Mouse (Mus musculus): ENCODE data around the gene Tecr.

Tecr gene

DNA sequence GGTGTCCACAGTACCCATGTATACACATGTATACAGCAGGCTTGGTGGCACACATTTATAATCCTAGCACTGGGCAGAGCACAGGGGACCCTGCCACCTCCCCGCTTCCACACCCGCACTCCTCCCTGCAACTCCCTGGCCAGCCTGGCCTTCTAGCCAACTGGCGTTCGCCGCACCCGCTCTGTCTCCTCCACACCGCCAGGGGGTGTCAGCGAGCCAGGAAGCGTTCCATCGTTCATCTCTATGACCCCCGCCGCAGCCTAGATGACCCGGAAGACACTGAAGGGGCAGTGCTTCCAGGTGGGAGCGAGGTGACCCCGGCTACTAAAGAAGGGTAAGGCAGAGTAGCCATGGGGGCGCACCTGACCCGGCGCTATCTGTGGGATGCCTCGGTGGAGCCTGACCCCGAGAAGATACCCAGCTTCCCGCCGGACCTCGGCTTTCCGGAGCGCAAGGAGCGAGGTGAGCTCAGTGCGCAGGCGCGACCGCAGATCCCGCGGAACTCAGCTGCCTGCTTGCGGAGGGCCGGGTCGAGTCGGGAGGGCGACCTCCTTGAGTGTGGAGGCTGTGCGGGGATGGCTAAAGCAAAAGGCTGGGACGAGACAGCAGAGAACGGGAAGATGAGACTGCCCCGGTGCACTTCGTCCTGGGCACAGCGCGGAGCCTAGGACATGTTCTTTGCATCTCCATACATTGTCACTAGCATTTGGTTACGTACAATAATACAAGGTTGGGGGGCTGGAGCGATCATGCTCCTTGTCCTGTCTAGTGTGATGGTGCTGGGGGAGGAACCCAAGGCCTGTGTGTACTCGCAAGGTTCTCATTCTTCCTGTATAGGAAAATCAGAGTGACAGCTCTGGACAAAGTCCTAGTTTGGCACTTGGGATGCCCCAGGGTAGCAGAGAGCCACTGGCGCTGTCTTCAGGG is 41.0 kb downstream of the Tecr start, which contains the start of gene Ndufb7:
Ndufb7 (plus strand) TSS at position 203 of the 927 bp plus-strand sequence.
- DNase-seq (ENCODE audit: extremely low read depth, low read depth) = peak; percentile 64

- no peak for DNase-seq (ENCODE audit: extremely low read depth, low read depth)
Observed at GRCm38 (mm10) chr8:83565731-83566375, 41.9 kb downstream of the Tecr start.

DNA sequence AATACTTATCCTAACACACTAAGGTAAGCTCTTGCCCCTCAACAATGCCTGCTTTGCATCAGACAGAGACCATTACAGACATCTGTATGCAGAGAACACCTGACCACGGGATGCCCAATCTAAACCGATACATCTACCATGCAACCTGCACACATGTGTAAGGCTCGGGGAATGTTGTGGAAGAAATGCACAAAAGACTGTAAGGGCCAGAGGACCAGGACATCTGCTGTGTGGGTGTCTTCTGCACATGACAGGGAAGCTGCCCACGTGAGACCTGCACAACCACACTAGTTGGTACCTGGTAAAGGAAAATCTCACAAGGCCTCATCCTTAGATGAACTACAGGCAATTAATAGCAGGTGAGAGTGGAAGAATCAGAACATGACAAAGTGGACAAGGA is 44.5 kb downstream of the Tecr start:
- no peak for DNase-seq (ENCODE audit: extremely low read depth, low read depth)

DNA sequence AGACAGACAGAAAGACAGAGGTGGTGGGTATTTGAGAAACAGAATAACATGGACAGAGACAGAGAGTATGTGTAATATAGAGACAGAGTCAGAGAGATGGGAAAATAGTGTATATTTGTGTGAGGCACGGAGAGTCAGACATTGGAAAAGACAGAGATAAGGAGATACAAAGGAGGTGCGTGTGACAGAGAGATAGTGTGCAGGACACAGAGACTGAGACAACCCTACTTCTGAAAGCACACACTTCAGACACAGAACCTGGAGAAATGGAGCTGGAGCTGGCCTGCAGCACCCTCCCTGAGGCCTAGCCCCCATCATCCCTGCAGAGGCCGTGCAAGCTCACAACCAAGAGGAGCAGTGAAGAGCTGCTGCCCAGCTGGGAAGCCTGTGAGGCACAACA is 45.1 kb downstream of the Tecr start:
- no peak for DNase-seq (ENCODE audit: extremely low read depth, low read depth)

DNA sequence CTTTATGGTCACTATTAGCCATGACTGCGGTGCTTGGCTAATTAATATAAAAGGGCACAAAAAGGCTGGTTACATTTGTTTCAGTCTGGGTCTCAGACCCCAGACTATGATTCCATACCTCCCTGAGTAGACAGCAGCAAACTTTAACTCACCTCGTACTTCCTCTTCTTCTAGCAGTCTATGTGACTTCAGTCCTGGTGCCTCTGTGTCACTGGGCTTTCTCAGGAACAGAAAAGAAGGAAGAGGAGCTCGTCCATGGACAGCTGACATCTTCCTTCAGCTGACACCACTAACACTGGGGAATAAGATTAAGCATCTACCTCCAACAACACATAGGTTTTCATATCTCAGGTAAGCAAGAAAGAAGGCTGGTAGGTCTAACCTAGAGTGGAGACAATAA is 72.0 kb downstream of the Tecr start, which contains the start of gene Olfr370:
Olfr370 (plus strand) TSS at position 45 of the 400 bp plus-strand sequence.
- peak; percentile 60 for DNase-seq (ENCODE audit: extremely low read depth, low read depth)

DNA sequence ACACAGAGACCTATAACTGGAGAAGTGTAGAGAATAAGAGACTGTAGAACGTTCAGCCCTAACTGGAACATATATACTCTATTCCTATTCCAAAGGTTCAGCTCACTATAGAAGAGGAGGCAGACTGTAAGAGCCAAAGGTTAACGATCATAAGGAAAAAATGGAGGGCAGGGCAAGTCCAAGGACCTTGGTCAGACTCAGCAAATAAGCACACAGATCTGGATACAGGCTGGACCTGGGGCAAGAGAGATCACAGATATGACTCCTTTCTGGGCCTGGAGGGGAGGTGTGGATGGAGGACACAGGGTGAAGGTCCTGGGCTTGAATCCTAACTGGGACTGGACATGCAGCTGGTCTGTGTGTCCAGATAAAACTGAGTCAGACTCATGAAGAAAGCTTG is 73.0 kb downstream of the Tecr start:
- no peak for DNase-seq (ENCODE audit: extremely low read depth, low read depth)

All from MEL-GATA-1-ER (cell line).